Mouse (Mus musculus) hindbrain, postnatal 0 days (tissue): ENCODE measurements around the gene Islr. TPM values are rescaled to one million over a fixed set of nuclear protein-coding genes. Genes with fewer than 3 reads are reported as not detected.

Experiments
- ATAC-seq: fragments of 200-750 bp; cut with Nextera tagmentation; 2 replicates; pipeline ENCODE4 v1.8.0; 2017; ENCODE audit warnings: mild to moderate bottlenecking, moderate TSS enrichment, moderate library complexity
- DNase-seq: peaks from one replicate; pipeline ENCODE4 v3.0.0-alpha.2; 2015; ENCODE audit warnings: low spot score
- H3K27ac ChIP-seq: fragments of 300-500 bp; sonication (generic); 2 replicates; pipeline ENCODE4 v1.5.1; 2014; ENCODE audit warnings: mild to moderate bottlenecking
- H3K27me3 ChIP-seq: fragments of 300-500 bp; sonication (generic); 2 replicates; pipeline ENCODE4 v1.6.1; 2014; ENCODE audit warnings: low read length, mixed read lengths; ENCODE audit not compliant: insufficient read depth
- H3K36me3 ChIP-seq: fragments of 300-500 bp; sonication (generic); 2 replicates; pipeline ENCODE4 v1.6.1; 2014; ENCODE audit warnings: low read length, mixed read lengths; ENCODE audit not compliant: insufficient read depth
- H3K4me1 ChIP-seq: fragments of 300-500 bp; sonication (generic); 2 replicates; pipeline ENCODE4 v1.6.1; 2014; ENCODE audit warnings: antibody characterized with exemption, low read length, mixed read lengths; ENCODE audit not compliant: insufficient read depth
- H3K4me2 ChIP-seq: fragments of 300-500 bp; sonication (generic); 2 replicates; pipeline ENCODE4 v1.6.1; 2014; ENCODE audit warnings: low read depth, mild to moderate bottlenecking, low read length, moderate library complexity, mixed read lengths
- H3K4me3 ChIP-seq: fragments of 300-500 bp; sonication (generic); 2 replicates; pipeline ENCODE4 v1.5.1; 2014; ENCODE audit warnings: low read length
- H3K9ac ChIP-seq: fragments of 300-500 bp; sonication (generic); replicated peaks from 2 replicates; pipeline ENCODE4 v1.6.1; 2014; ENCODE audit warnings: mild to moderate bottlenecking, low read length, moderate library complexity, mixed read lengths
- H3K9me3 ChIP-seq: fragments of 300-500 bp; sonication (generic); 2 replicates; pipeline ENCODE4 v1.6.1; 2016; ENCODE audit warnings: low read length, mixed read lengths
- CTCF ChIP-seq: IDR thresholded peaks from 2 replicates; pipeline ENCODE4 v1.5.1; 2016; ENCODE audit warnings: antibody characterized with exemption, control low read depth, low read depth
- WGBS: fragments of 180-500 bp; shearing (Covaris S2); extraction: QIAGEN DNeasy Blood & Tissue Kit; methylation state at CpG from one replicate; pipeline ENCODE4 v1.1.7; 2014; 5-methylcytosine and 5-hydroxymethylcytosine counted together
- polyA plus RNA-seq: library from polyadenylated mRNA; unstranded; fragments of >200 nt; fragmentation: Nextera tagmentation; extraction: Ambion mirVana; gene quantifications from 2 replicates; pipeline ENCODE4 v1.2.1, GENCODE M21; 2015
- total RNA-seq: library from RNA; depleted of rRNA; stranded (reverse); fragments of >200 nt; gene quantifications from 2 replicates; pipeline ENCODE4 v1.2.3, GENCODE M21; 2014

Gene Islr
- total and polyA plus RNA-seq, 2 experiments from 2014 or later, result 33.5 to 72.8 TPM

DNA sequence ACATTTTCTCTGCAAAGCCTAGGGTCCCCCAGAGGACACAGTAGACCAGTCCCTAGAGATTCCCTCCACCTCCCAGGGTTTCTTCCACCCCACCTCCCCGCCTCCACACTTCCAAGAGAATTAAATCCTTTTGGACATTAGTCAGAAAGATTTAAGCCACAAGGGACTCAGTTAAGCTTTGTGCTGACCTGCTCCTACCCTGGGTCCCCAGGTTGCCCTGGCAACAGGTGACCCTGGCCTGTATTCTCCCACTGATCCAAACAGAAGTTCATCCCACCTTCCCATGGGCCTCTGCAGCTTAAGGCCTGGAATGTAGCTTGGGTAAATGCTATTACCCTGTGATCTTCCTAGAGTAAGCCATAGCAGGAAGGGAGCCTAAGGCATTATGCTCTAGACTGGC, 59.4 kb downstream of the Islr start:
- no peak for ATAC-seq
- DNase-seq, result no peak
- 0 out of 2 replicates have a peak, but pooled peaks cover 5% of the 10 kb centered on the region for H3K4me1 ChIP-seq
- H3K36me3 ChIP-seq, result no peaks in the 10 kb centered on the region
- no peaks in the 10 kb centered on the region for H3K9me3 ChIP-seq
- 57% methylated on average over 1 of the region's 1 CpGs for WGBS
- no peak overlapping the region for H3K27ac ChIP-seq
- no peak for TF ChIP-seq CTCF
- H3K9ac ChIP-seq, result no peak overlapping the region
- H3K27me3 ChIP-seq, result no peaks in the 10 kb centered on the region
- no peak overlapping the region for H3K4me2 ChIP-seq
- H3K4me3 ChIP-seq, result no peak overlapping the region

DNA sequence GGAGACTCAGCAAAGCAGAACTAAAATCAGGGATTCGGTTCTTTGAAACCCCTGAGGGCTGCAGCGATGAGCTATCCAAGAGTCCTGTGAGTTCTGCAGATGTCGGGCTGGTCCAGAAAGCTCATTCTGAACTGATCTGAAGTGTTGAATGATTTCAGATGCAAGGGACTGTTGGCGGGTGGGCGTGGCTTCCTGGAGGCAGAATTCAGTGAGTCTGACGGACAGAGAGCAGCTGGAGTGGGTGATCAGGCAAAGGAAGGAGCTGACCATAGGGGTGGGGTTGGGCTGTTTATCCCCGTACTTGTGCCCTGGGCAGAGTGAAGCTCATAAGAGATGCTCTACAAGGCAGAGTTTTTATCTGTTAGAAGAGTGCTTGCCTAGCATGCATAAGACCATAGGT, 60.7 kb downstream of the Islr start:
- DNase-seq (no peak), ATAC-seq (no peak)
- Histone ChIP-seq H3K27me3 (no peaks in the 10 kb centered on the region), H3K4me3 (no peak overlapping the region), H3K4me2 (no peak overlapping the region), H3K4me1 (0 out of 2 replicates have a peak, but pooled peaks cover 8% of the 10 kb centered on the region), H3K36me3 (no peaks in the 10 kb centered on the region), H3K9me3 (no peaks in the 10 kb centered on the region), H3K27ac (no peak overlapping the region), H3K9ac (no peak overlapping the region)
- WGBS, result 34% methylated on average over 7 of the region's 7 CpGs
- no peak for TF ChIP-seq CTCF

DNA sequence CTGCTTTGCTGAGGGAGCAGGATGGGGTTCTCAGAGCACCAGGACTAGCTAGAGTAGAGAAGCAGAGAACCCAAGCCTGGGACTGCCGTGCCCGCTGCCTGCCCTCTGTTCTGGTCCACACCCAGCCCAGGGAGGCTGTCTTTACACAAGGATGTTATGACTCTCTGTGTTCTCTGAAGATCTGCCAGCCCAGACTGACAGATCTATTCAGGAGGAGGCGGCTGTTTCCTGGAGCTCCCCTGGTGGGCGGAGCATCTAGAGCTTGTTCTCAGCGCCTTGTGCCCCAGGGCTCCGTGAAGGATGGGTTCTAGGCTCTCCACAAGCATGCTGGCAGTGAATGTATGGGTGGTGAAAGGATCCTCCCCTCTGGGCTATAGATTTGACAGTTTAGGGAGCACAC, 64.2 kb downstream of the Islr start:
- Histone ChIP-seq H3K4me3 (no peak overlapping the region), H3K27me3 (no peaks in the 10 kb centered on the region), H3K9ac (no peak overlapping the region), H3K27ac (no peak overlapping the region), H3K9me3 (no peaks in the 10 kb centered on the region), H3K36me3 (no peaks in the 10 kb centered on the region), H3K4me1 (peaks cover 7% of the 10 kb centered on the region; the same call in 1 of the 2 replicates), H3K4me2 (no peak overlapping the region)
- DNase-seq (no peak), ATAC-seq (no peak)
- TF ChIP-seq CTCF, result no peak
- 32% methylated on average over 6 of the region's 6 CpGs for WGBS

DNA sequence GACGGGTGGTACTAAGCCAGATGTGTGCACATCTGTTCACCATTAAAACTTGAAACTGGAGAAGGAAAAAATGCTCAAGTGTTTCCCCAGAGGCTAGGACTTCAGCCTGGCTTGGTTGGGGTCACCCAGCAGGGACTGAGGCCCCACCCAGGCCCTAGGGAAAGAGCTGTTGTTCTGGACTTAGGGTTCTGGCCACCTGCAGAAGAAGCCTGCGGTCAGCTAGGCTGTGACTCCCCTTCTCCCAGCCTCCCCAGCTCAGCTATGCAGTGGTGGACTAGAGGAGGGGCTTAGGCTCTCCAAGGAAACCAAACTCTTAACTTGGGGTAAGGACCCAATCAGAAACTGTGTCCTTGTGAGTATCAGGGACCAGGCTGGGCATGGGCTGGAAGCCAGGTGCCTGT, 68.2 kb downstream of the Islr start:
- no peak overlapping the region for H3K27ac ChIP-seq
- ATAC-seq (no peak), DNase-seq (no peak)
- no peaks in the 10 kb centered on the region for H3K36me3 ChIP-seq
- H3K4me2 ChIP-seq, result no peak overlapping the region
- H3K9ac ChIP-seq, result no peak overlapping the region
- H3K9me3 ChIP-seq, result no peaks in the 10 kb centered on the region
- H3K27me3 ChIP-seq, result no peaks in the 10 kb centered on the region
- no peak for TF ChIP-seq CTCF
- no peak overlapping the region for H3K4me3 ChIP-seq
- 31% methylated on average over 2 of the region's 2 CpGs for WGBS
- peaks cover 24% of the 10 kb centered on the region; the same call in 1 of the 2 replicates for H3K4me1 ChIP-seq

DNA sequence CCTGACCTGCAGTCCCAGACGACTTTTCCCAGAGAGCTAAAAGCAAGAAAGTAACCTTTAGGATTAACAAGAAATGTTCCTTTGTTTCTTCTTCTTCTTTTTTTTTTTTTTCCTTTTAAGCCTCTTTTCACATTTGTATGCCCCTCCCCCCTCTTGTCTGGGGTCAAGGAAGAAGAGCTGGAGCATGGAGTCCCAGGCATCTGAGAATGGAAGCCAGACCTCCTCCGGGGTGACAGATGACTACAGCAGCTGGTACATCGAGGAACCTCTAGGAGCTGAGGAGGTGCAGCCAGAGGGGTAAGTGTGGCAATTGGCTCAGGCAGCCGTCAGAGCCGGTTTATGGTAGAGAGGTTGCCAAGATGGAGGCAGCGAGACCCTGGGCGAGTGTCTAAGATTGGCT, 69.2 kb downstream of the Islr start:
- Histone ChIP-seq H3K9me3 (no peaks in the 10 kb centered on the region), H3K4me2 (no peak overlapping the region), H3K27ac (peak overlapping the region; percentile 54; the same call in 1 of the 2 replicates), H3K9ac (no peak overlapping the region), H3K4me3 (no peak overlapping the region), H3K4me1 (peaks cover 24% of the 10 kb centered on the region; the same call in 1 of the 2 replicates), H3K36me3 (no peaks in the 10 kb centered on the region), H3K27me3 (no peaks in the 10 kb centered on the region)
- 23% methylated on average over 7 of the region's 7 CpGs for WGBS
- DNase-seq (peak; percentile 74), ATAC-seq (peak; percentile 27)
- TF ChIP-seq CTCF, result no peak

DNA sequence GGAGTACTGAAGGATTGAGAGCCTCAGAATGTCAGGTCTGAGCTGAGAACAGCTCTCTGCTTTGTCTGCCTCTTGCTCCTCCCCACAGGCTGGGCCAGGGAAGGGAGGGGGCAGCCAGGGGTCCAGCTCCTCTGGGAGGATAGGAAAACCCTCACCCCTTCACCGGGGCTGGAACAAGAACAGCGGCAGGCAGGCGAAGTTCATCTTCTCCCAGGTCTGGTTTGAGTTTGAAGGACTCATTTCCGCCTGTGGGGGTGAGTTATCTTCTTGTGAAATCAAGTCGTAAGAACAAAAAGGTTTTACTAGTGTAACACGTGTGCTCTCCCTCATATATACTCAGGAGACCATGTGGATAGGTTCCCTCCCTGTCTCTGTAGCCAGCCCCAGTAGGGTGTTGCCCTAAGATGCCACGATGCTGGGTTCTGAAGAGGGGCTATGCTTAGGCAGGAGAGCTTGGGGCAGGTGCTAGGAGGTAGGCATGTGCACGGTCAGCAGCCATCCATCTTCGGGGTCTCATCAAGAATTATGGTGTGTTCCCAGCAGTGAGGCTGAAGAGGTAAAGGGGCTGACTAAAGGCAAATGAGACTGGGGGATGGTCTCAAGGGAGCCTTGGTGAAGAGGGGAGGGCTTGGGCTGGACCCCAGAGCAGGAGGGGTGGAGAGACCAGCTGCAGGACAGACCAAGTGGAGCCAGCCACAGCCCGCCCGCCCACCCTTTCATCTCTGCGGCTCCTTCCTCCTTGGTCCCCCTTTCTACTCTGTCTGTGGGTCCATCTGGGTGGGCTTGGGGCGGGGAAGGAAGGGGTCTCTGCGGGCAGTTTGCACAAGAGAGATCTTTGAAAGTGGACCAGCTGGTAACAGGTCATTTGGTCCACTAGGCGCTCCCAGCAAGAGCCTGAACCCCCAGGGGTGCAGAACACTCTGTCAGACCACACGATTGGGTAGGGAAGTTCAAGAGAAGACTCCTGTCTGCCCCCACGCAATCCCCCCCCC, 69.9 kb downstream of the Islr start:
- peak overlapping the region; percentile 54 for H3K27ac ChIP-seq
- DNase-seq (peak; percentile 40), ATAC-seq (peak; percentile 28; the same call in 1 of the 2 replicates)
- no peaks in the 10 kb centered on the region; the same call in 1 of the 2 replicates for H3K27me3 ChIP-seq
- H3K4me1 ChIP-seq, result peaks cover 24% of the 10 kb centered on the region; the same call in 1 of the 2 replicates
- no peaks in the 10 kb centered on the region for H3K9me3 ChIP-seq
- no peak overlapping the region for H3K4me3 ChIP-seq
- no peak for TF ChIP-seq CTCF
- H3K9ac ChIP-seq, result no peak overlapping the region
- 0 out of 2 replicates have a peak overlapping the region, but pooled peaks have one; percentile 7 for H3K4me2 ChIP-seq
- 23% methylated on average over 17 of the region's 17 CpGs for WGBS
- H3K36me3 ChIP-seq, result no peaks in the 10 kb centered on the region
